Mouse (Mus musculus): Measurements from ENCODE around the gene Unc5c. TPM values are rescaled to one million over a fixed set of nuclear protein-coding genes. Genes with fewer than 3 reads are reported as not detected.

Unc5c gene
- total and polyA plus RNA-seq, 3 experiments, result not detected

GRCm38 (mm10) chr3:141862816-141863461 lies 397.9 kb downstream of the Unc5c start:
- dilution Hi-C loops (cut with MboI; ENCODE audit: extremely low pct_ligation_motif_present, extremely low pct_unique_long_range_greater_than_20kb, low sequenced_read_pairs) (no loop called here), in situ Hi-C loops (cut with MboI; ENCODE audit: low pct_ligation_motif_present, low pct_unique_long_range_greater_than_20kb, low sequenced_read_pairs) (loop anchor here (5.0 kb wide), 1 partner anchor 414 kb away; no protein-coding TSS in a partner anchor)
- Histone ChIP-seq H3K9me3 (replicated peaks; ENCODE audit: low read length) (no peaks in the 10 kb centered on the region), H3K4me2 (ENCODE audit: insufficient read depth, low read depth, poor library complexity, severe bottlenecking) (peak overlapping the region; percentile 92), H3K79me2 (replicated peaks; ENCODE audit: control insufficient read depth, extremely low read depth, insufficient read depth, poor library complexity, severe bottlenecking) (no peaks in the 10 kb centered on the region), H3K27ac (ENCODE audit: insufficient read depth, low read depth) (no peak overlapping the region), H3K27me3 (replicated peaks) (no peaks in the 10 kb centered on the region), H3K36me3 (replicated peaks in 1 of 2; ENCODE audit: control insufficient read depth in 1 of 2, insufficient read depth in 1 of 2, low read length in 1 of 2) (no peaks in the 10 kb centered on the region), H3K4me1 (ENCODE audit: control insufficient read depth in 1 of 2, insufficient read depth in 2 of 2) (peaks cover 0 to 12% of the 10 kb centered on the region in 2 experiments; a peak in 2 of 4 replicates), H3K4me3 (replicated peaks in 1 of 3; ENCODE audit: low read depth in 2 of 3, low read length in 2 of 3, poor library complexity in 1 of 3) (peak overlapping the region in 1 of 3 experiments; percentile 6), H3K9ac (ENCODE audit: insufficient read depth, low read depth) (no peak overlapping the region)
- DNase-seq (ENCODE audit: extremely low read depth), result peak; percentile 86
- peak; percentile 25; the same call in 1 of the 2 replicates for TF ChIP-seq ZC3H11A (IDR thresholded peaks at IDR 0.05; ENCODE audit: low read depth, low read length)
- TF ChIP-seq E2F4 (IDR thresholded peaks at IDR 0.05; ENCODE audit: insufficient replicate concordance, low read depth, low read length), result no peak
- TF ChIP-seq RAD21 (IDR thresholded peaks at IDR 0.05; ENCODE audit: low read depth, low read length), result peak; percentile 84
- TF ChIP-seq CTCF (conservative IDR thresholded peaks at IDR 0.05 in 1 of 2, IDR thresholded peaks at IDR 0.05 in 1 of 2; ENCODE audit: low read depth in 2 of 2, low read length in 2 of 2), result peak; percentile 91 to 97
- TF ChIP-seq SMC3 (IDR thresholded peaks at IDR 0.05; ENCODE audit: low read depth, low read length), result peak; percentile 91
- no peak for TF ChIP-seq CHD2 (IDR thresholded peaks at IDR 0.05; ENCODE audit: low read length)

GRCm38 (mm10) chr3:141871805-141872204 lies 406.8 kb downstream of the Unc5c start:
- Histone ChIP-seq H3K9me3 (replicated peaks; ENCODE audit: low read length) (no peaks in the 10 kb centered on the region), H3K36me3 (replicated peaks in 1 of 2; ENCODE audit: control insufficient read depth in 1 of 2, insufficient read depth in 1 of 2, low read length in 1 of 2) (no peaks in the 10 kb centered on the region), H3K9ac (ENCODE audit: insufficient read depth, low read depth) (no peak overlapping the region), H3K4me3 (replicated peaks in 1 of 3; ENCODE audit: low read depth in 2 of 3, low read length in 2 of 3, poor library complexity in 1 of 3) (no peak overlapping the region), H3K4me1 (ENCODE audit: control insufficient read depth in 1 of 2, insufficient read depth in 2 of 2) (no peaks in the 10 kb centered on the region), H3K4me2 (ENCODE audit: insufficient read depth, low read depth, poor library complexity, severe bottlenecking) (no peak overlapping the region), H3K27me3 (replicated peaks) (no peaks in the 10 kb centered on the region), H3K79me2 (replicated peaks; ENCODE audit: control insufficient read depth, extremely low read depth, insufficient read depth, poor library complexity, severe bottlenecking) (no peaks in the 10 kb centered on the region), H3K27ac (ENCODE audit: insufficient read depth, low read depth) (no peak overlapping the region)
- no peak for DNase-seq (ENCODE audit: extremely low read depth)
- TF ChIP-seq UBTF (IDR thresholded peaks at IDR 0.05; ENCODE audit: low read depth, low read length) (no peak), HCFC1 (IDR thresholded peaks at IDR 0.05; ENCODE audit: low read depth, low read length) (no peak), KAT2A (IDR thresholded peaks at IDR 0.05; ENCODE audit: insufficient replicate concordance, low read length) (no peak), TBP (conservative IDR thresholded peaks at IDR 0.05; ENCODE audit: low read depth, low read length) (no peak), GABPA (IDR thresholded peaks at IDR 0.05; ENCODE audit: insufficient replicate concordance, low read depth, low read length) (no peak), POLR2A (IDR thresholded peaks at IDR 0.05; ENCODE audit: low read depth, low read length) (no peak), NRF1 (IDR thresholded peaks at IDR 0.05; ENCODE audit: low read depth, low read length) (no peak), PAX5 (IDR thresholded peaks at IDR 0.05; ENCODE audit: low read length) (no peak), MAZ (IDR thresholded peaks at IDR 0.05; ENCODE audit: low read depth, low read length) (no peak)
- dilution Hi-C loops (cut with MboI; ENCODE audit: extremely low pct_ligation_motif_present, extremely low pct_unique_long_range_greater_than_20kb, low sequenced_read_pairs), result no loop called here
- in situ Hi-C loops (cut with MboI; ENCODE audit: low pct_ligation_motif_present, low pct_unique_long_range_greater_than_20kb, low sequenced_read_pairs), result no loop called here

Data from CH12.LX (cell line).